Mouse (Mus musculus) E14TG2a.4 (cell line): ENCODE data around the gene Ucn2.

Source experiments
- H3K27me3 ChIP-seq: 2 replicates; pipeline ENCODE4 v1.6.1; 2014; ENCODE audit warnings: low read length, control low read depth; ENCODE audit not compliant: insufficient read depth
- H3K36me3 ChIP-seq: 2 replicates; pipeline ENCODE4 v1.6.1; 2014; ENCODE audit warnings: low read length, control low read depth; ENCODE audit not compliant: insufficient read depth
- H3K4me1 ChIP-seq: replicated peaks from 2 replicates; pipeline ENCODE4 v1.6.1; 2014; ENCODE audit warnings: low read depth, low read length, control low read depth
- H3K4me3 ChIP-seq: replicated peaks from 2 replicates; pipeline ENCODE4 v1.5.1; 2014; ENCODE audit warnings: mild to moderate bottlenecking, low read length
- H3K9me3 ChIP-seq: 2 replicates; pipeline ENCODE4 v1.6.1; 2014; ENCODE audit warnings: low read length, control low read depth
- CTCF ChIP-seq: conservative IDR thresholded peaks from 2 replicates; pipeline ENCODE4 v1.5.1; 2014; ENCODE audit warnings: low read length
- NANOG ChIP-seq: IDR thresholded peaks from 2 replicates; pipeline ENCODE4 v1.6.1; 2014; ENCODE audit warnings: borderline replicate concordance, low read length, mixed read lengths
- POU5F1 ChIP-seq: IDR thresholded peaks from 2 replicates; pipeline ENCODE4 v1.6.1; 2014; ENCODE audit warnings: low read length, borderline replicate concordance

Ucn2 gene

DNA sequence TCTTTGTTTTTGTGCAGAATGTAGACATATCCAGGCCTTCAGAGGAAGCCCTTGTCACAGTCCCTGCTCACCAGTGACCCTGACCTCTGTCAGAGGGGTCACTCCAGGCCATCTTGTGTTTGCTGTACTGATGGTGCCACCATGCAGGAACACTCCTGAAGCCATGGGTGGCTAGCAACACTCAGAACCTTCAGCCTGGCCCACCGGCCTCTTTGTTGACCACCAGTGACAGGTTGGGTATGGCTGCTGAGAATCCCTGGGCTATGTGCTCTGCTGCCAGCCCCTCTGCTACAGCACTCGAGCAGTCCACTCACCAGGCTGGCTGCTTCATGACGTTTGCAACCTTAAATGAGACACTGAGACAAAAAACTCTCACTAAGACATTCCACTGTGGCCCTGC is 44.5 kb downstream of the Ucn2 start:
- Histone ChIP-seq H3K9me3 (no peaks in the 10 kb centered on the region), H3K4me3 (no peak overlapping the region), H3K4me1 (peaks cover 43% of the 10 kb centered on the region), H3K27me3 (no peaks in the 10 kb centered on the region), H3K36me3 (peaks cover 6% of the 10 kb centered on the region; the same call in 1 of the 2 replicates)
- TF ChIP-seq NANOG (no peak), CTCF (no peak), POU5F1 (no peak)

DNA sequence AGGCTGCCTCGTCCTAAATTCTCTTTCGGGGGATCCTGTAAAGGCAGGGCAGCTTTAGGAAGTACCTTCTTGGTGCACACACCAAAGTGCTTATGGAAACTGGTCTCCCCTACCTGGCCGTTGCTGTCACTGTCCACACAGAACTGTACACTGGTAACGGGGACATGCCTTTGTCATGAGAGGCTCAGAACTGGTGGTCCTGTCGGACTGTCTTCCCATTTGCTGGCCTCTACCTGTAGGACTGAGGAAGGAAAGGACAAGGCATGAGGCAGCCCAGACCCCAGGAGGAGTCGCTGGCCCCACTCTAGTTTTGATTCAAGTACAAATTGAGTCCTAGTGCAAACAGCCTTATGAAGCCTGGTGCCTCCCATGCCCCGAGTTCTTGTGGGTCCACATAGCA is 45.2 kb downstream of the Ucn2 start:
- peaks cover 6% of the 10 kb centered on the region; the same call in 1 of the 2 replicates for H3K36me3 ChIP-seq
- H3K4me3 ChIP-seq = no peak overlapping the region
- H3K4me1 ChIP-seq = peaks cover 37% of the 10 kb centered on the region
- H3K27me3 ChIP-seq = no peaks in the 10 kb centered on the region
- no peaks in the 10 kb centered on the region for H3K9me3 ChIP-seq
- no peak for TF ChIP-seq CTCF
- no peak for TF ChIP-seq NANOG
- TF ChIP-seq POU5F1 = no peak

DNA sequence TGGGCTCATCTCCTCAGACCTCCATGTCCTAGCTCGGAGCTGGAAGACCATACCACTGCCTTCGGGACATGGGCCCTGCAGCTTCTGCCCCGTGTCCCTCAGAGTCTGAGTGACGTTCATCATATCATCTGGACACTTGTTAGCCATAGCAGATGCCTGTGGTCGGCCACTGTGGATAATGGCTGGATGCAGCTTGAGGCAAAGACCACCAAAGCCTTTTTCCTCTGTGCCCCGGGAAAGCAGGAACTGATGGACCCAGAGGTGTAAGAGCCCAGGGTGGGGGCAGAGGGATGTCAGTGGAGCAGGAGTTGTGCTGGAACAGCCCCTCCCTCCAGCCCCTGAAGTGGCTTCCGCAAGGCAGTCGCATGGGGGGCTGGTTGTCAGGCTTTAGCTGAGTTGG is 45.9 kb downstream of the Ucn2 start:
- no peak overlapping the region for H3K4me3 ChIP-seq
- H3K4me1 ChIP-seq = peaks cover 37% of the 10 kb centered on the region
- no peaks in the 10 kb centered on the region for H3K27me3 ChIP-seq
- TF ChIP-seq CTCF = no peak
- no peak for TF ChIP-seq NANOG
- TF ChIP-seq POU5F1 = no peak
- H3K9me3 ChIP-seq = no peaks in the 10 kb centered on the region
- peaks cover 6% of the 10 kb centered on the region; the same call in 1 of the 2 replicates for H3K36me3 ChIP-seq

DNA sequence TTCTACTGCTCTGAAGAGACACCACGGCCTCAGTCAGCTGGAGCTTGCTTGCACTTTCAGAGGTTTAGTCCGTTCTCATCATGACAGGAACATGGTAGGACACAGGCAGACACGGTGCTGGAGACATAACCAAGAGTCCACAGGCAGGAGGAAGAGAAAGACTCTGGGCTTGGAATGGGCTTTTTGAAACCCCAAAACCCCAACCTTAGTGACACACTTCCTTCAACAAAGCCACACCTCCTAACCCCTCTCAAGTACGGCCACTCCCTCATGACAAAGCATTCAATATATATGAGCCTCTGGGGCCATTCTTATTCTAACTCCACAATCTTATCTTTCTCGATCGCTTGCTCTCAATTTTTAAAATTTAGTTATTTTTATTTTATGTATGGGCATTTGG is 46.6 kb downstream of the Ucn2 start:
- Histone ChIP-seq H3K27me3 (no peaks in the 10 kb centered on the region), H3K4me1 (peaks cover 37% of the 10 kb centered on the region), H3K4me3 (no peak overlapping the region), H3K9me3 (no peaks in the 10 kb centered on the region), H3K36me3 (peaks cover 6% of the 10 kb centered on the region; the same call in 1 of the 2 replicates)
- no peak for TF ChIP-seq CTCF
